Comparison of ENCODE assay signal across 22 mouse cellular contexts in genomic region chr2:3805742-3806141, GRCm38 (mm10).
DNase-seq lines count a peak whose midpoint lies in the region; ATAC-seq and TF ChIP-seq lines count a peak whose summit lies in the region.
"Had no signal": no experiment of that assay in that cellular context is flagged by ENCODE, and none has a peak within 500 bp of the region (broad histone marks: within the 10 kb centered on the region; RNA-seq: fewer than 3 reads in every experiment).

No protein-coding gene starts in this region.

- H3K9me3 ChIP-seq in intestine, postnatal 0 days (ENCODE audit: control insufficient read depth) = no peaks in the 10 kb centered on the region
- no peaks in the 10 kb centered on the region for H3K9me3 ChIP-seq in intestine, embryonic 15.5 days
- no peaks in the 10 kb centered on the region for H3K9me3 ChIP-seq in lung, embryonic 16.5 days (ENCODE audit: control insufficient read depth, low read length)
- no peaks in the 10 kb centered on the region for H3K9me3 ChIP-seq in limb, embryonic 10.5 days (replicated peaks)
- H3K9me3 ChIP-seq: embryonic facial prominence, embryonic 13.5 days; embryonic facial prominence, embryonic 15.5 days; forebrain, embryonic 10.5 days; forebrain, embryonic 12.5 days had no signal

- H3K27ac ChIP-seq in intestine, postnatal 0 days (ENCODE audit: low read depth, low read length) = no peak overlapping the region
- no peak overlapping the region for H3K27ac ChIP-seq in intestine, embryonic 15.5 days
- no peak overlapping the region for H3K27ac ChIP-seq in lung, embryonic 16.5 days (ENCODE audit: low read length)
- H3K27ac ChIP-seq in limb, embryonic 10.5 days = no peak overlapping the region
- H3K27ac ChIP-seq: embryonic facial prominence, embryonic 13.5 days; embryonic facial prominence, embryonic 15.5 days; forebrain, embryonic 10.5 days; forebrain, embryonic 12.5 days had no signal

- ATAC-seq in intestine, postnatal 0 days = no peak
- no peak for ATAC-seq in intestine, embryonic 15.5 days
- ATAC-seq in lung, embryonic 16.5 days (ENCODE audit: low read depth) = peak; percentile 43; the same call in 1 of the 2 replicates
- ATAC-seq: forebrain, embryonic 14.5 days had no signal

- no peak overlapping the region for H3K4me3 ChIP-seq in intestine, postnatal 0 days (ENCODE audit: low read depth, low read length)
- no peak overlapping the region for H3K4me3 ChIP-seq in intestine, embryonic 15.5 days (replicated peaks)
- no peak overlapping the region for H3K4me3 ChIP-seq in lung, embryonic 16.5 days (ENCODE audit: low read length)
- H3K4me3 ChIP-seq in limb, embryonic 10.5 days = no peak overlapping the region
- H3K4me3 ChIP-seq: embryonic facial prominence, embryonic 13.5 days; embryonic facial prominence, embryonic 15.5 days; erythroblast, embryonic 14.5 days; forebrain, embryonic 10.5 days; forebrain, embryonic 12.5 days had no signal

- H3K27me3 ChIP-seq in intestine, postnatal 0 days (replicated peaks; ENCODE audit: control insufficient read depth, insufficient read depth, low read length) = no peaks in the 10 kb centered on the region
- H3K27me3 ChIP-seq in intestine, embryonic 15.5 days (replicated peaks) = no peaks in the 10 kb centered on the region
- H3K27me3 ChIP-seq in lung, embryonic 16.5 days (ENCODE audit: control insufficient read depth, insufficient read depth, low read depth, low read length) = no peaks in the 10 kb centered on the region
- no peaks in the 10 kb centered on the region for H3K27me3 ChIP-seq in limb, embryonic 10.5 days (ENCODE audit: low read depth, poor library complexity, severe bottlenecking)
- H3K27me3 ChIP-seq: embryonic facial prominence, embryonic 13.5 days; embryonic facial prominence, embryonic 15.5 days; forebrain, embryonic 12.5 days had no signal

- H3K9ac ChIP-seq in intestine, postnatal 0 days (ENCODE audit: low read depth, low read length) = 0 out of 2 replicates have a peak overlapping the region, but pooled peaks have one; percentile 11
- no peak overlapping the region for H3K9ac ChIP-seq in intestine, embryonic 15.5 days
- H3K9ac ChIP-seq in lung, embryonic 16.5 days (ENCODE audit: low read length) = no peak overlapping the region
- H3K9ac ChIP-seq: embryonic facial prominence, embryonic 13.5 days; embryonic facial prominence, embryonic 15.5 days; forebrain, embryonic 12.5 days had no signal

- DNase-seq in lung, postnatal 25 days (ENCODE audit: low spot score) = no peak
- DNase-seq in limb, embryonic 10.5 days (ENCODE audit: low spot score) = peak; percentile 15
- no peak for DNase-seq in layer of hippocampus, adult 9-11 months
- DNase-seq: adrenal gland, adult 2 months; adrenal gland, postnatal 10 days; adrenal gland, postnatal 25 days; cerebellum, adult 11 months; cerebellum, adult 18-20 months; cerebellum, adult 8-10 months; cerebellum, adult 9-11 months; cerebellum, postnatal 14 days; cerebellum, postnatal 36 days; embryo, embryonic 11 days had no signal

- H3K36me3 ChIP-seq in intestine, postnatal 0 days (ENCODE audit: control insufficient read depth, insufficient read depth) = no peaks in the 10 kb centered on the region
- no peaks in the 10 kb centered on the region for H3K36me3 ChIP-seq in intestine, embryonic 15.5 days
- no peaks in the 10 kb centered on the region for H3K36me3 ChIP-seq in lung, embryonic 16.5 days (ENCODE audit: control insufficient read depth, insufficient read depth, low read length)
- no peaks in the 10 kb centered on the region for H3K36me3 ChIP-seq in limb, embryonic 10.5 days
- H3K36me3 ChIP-seq: embryonic facial prominence, embryonic 13.5 days; embryonic facial prominence, embryonic 15.5 days; forebrain, embryonic 10.5 days; forebrain, embryonic 12.5 days had no signal

- WGBS in intestine, postnatal 0 days = 56% methylated on average over 6 of the region's 6 CpGs
- 55% methylated on average over 6 of the region's 6 CpGs for WGBS in intestine, embryonic 15.5 days
- 43% methylated on average over 6 of the region's 6 CpGs for WGBS in lung, embryonic 16.5 days
- 63% methylated on average over 6 of the region's 6 CpGs for WGBS in limb, embryonic 10.5 days

- H3K4me1 ChIP-seq in intestine, postnatal 0 days (replicated peaks; ENCODE audit: control insufficient read depth, insufficient read depth, low read length) = no peaks in the 10 kb centered on the region
- H3K4me1 ChIP-seq in intestine, embryonic 15.5 days (replicated peaks) = no peaks in the 10 kb centered on the region
- no peaks in the 10 kb centered on the region for H3K4me1 ChIP-seq in lung, embryonic 16.5 days (replicated peaks; ENCODE audit: control insufficient read depth, insufficient read depth, low read length)
- H3K4me1 ChIP-seq in limb, embryonic 10.5 days = 0 out of 2 replicates have a peak, but pooled peaks cover 2% of the 10 kb centered on the region
- H3K4me1 ChIP-seq: embryonic facial prominence, embryonic 13.5 days; embryonic facial prominence, embryonic 15.5 days; forebrain, embryonic 10.5 days; forebrain, embryonic 12.5 days had no signal

- no peak for TF ChIP-seq CTCF in intestine, postnatal 0 days (IDR thresholded peaks at IDR 0.05; ENCODE audit: low read depth)

- no peak overlapping the region for H3K4me2 ChIP-seq in intestine, postnatal 0 days (replicated peaks; ENCODE audit: low read depth)
- H3K4me2 ChIP-seq in intestine, embryonic 15.5 days (replicated peaks) = no peak overlapping the region
- H3K4me2 ChIP-seq in lung, embryonic 16.5 days (ENCODE audit: low read depth, low read length) = no peak overlapping the region
- H3K4me2 ChIP-seq: embryonic facial prominence, embryonic 13.5 days; embryonic facial prominence, embryonic 15.5 days; forebrain, embryonic 12.5 days had no signal
